Mouse (Mus musculus) embryonic fibroblast, embryonic 13.5 days (primary cell): ENCODE measurements around the gene Ltbp1.

Source experiments
- CTCF ChIP-seq: IDR thresholded peaks from 2 replicates; pipeline ENCODE4 v1.5.1; 2011; ENCODE audit warnings: mild to moderate bottlenecking, control low read depth, low read length, moderate library complexity, borderline replicate concordance; ENCODE audit not compliant: insufficient read depth
- POLR2A ChIP-seq: IDR thresholded peaks from 2 replicates; pipeline ENCODE4 v1.6.1; 2011; ENCODE audit warnings: low read depth, mild to moderate bottlenecking, control low read depth, low read length, moderate library complexity

GRCm38 (mm10) chr17:75020619-75021018 is 15.3 kb downstream of the Ltbp1 start:
- TF ChIP-seq CTCF (no peak), POLR2A (no peak)
